Mouse (Mus musculus) C2C12 (cell line): ENCODE measurements around the gene Dyrk1a.

ENCODE experiments used
- CEBPB ChIP-seq: IDR thresholded peaks from one replicate; pipeline ENCODE4 v1.6.1; 2011; ENCODE audit warnings: low read depth, mild to moderate bottlenecking, control low read depth, moderate library complexity
- CTCF ChIP-seq: IDR thresholded peaks from one replicate; pipeline ENCODE4 v1.5.1; 2011; ENCODE audit not compliant: control insufficient read depth, insufficient read depth, insufficient read length
- FOSL1 ChIP-seq: IDR thresholded peaks from one replicate; pipeline ENCODE4 v1.8.0; 2011; ENCODE audit warnings: mild to moderate bottlenecking, low read length; ENCODE audit not compliant: poor library complexity, insufficient read depth, severe bottlenecking
- MYOD1 ChIP-seq: IDR thresholded peaks from one replicate; pipeline ENCODE4 v1.6.1; 2011; ENCODE audit warnings: low read depth; ENCODE audit not compliant: control insufficient read depth, insufficient read length
- USF1 ChIP-seq: IDR thresholded peaks from one replicate; pipeline ENCODE4 v1.6.1; 2011; ENCODE audit warnings: low read depth, mild to moderate bottlenecking, control low read depth, moderate library complexity

- TF ChIP-seq USF1 (no peak), CTCF (no peak), FOSL1 (no peak), MYOD1 (no peak), CEBPB (no peak)
These were observed 153.1 kb downstream of the Dyrk1a start for GRCm38 (mm10) chr16:94722936-94723335.
